Mouse (Mus musculus) cerebellum, adult (tissue): ENCODE results near the gene H2al1d.
"Not testable (repeated sequence)": the region's sequence is repeated elsewhere in the genome, so short reads cannot be mapped to it uniquely, and the experiment has no call there.

ENCODE experiments used
- ATAC-seq: cut with Nextera tagmentation; 2 replicates; pipeline ENCODE4 v1.9.2; 2017; ENCODE audit warnings: mild to moderate bottlenecking, moderate library complexity, mixed read lengths; ENCODE audit not compliant: insufficient number of reproducible peaks, low FRiP score, low TSS enrichment

H2al1d gene

GRCm38 (mm10) chrX:11308524-11308923 lies at the start of gene H2al1d:
Gene H2al1d, plus strand, starts transcription at chrX:11308824.
- ATAC-seq: not testable (repeated sequence)

- ATAC-seq: no peak
Observed at GRCm38 (mm10) chrX:11264918-11265317, 43.7 kb upstream of the H2al1d start.

GRCm38 (mm10) chrX:11267791-11268190 lies 40.8 kb upstream of the H2al1d start:
- ATAC-seq: no peak

- no peak for ATAC-seq
Observed at GRCm38 (mm10) chrX:11269074-11269473, 39.5 kb upstream of the H2al1d start.

- no peak for ATAC-seq
Observed at GRCm38 (mm10) chrX:11273190-11273589, 35.4 kb upstream of the H2al1d start.

- ATAC-seq: no peak
Observed at GRCm38 (mm10) chrX:11277083-11277482, 31.5 kb upstream of the H2al1d start.

GRCm38 (mm10) chrX:11280741-11281140 lies 27.9 kb upstream of the H2al1d start:
- ATAC-seq: no peak

GRCm38 (mm10) chrX:11288306-11288882 lies 20.2 kb upstream of the H2al1d start:
- no peak for ATAC-seq

- ATAC-seq: no peak
Observed at GRCm38 (mm10) chrX:11289244-11289643, 19.4 kb upstream of the H2al1d start.

GRCm38 (mm10) chrX:11298957-11299356 lies 9.7 kb upstream of the H2al1d start, which contains the start of gene H2al1a:
Gene H2al1a, plus strand, starts transcription at chrX:11299257.
- ATAC-seq: not testable (repeated sequence)

- ATAC-seq: not testable (repeated sequence)
Observed at GRCm38 (mm10) chrX:11302132-11302531, 6.5 kb upstream of the H2al1d start, which contains the start of gene H2al1b. Gene H2al1b, plus strand, starts transcription at chrX:11302432.

- ATAC-seq: not testable (repeated sequence)
Observed at GRCm38 (mm10) chrX:11305355-11305754, 3.3 kb upstream of the H2al1d start, which contains the start of gene H2al1c. Gene H2al1c, plus strand, starts transcription at chrX:11305655.

GRCm38 (mm10) chrX:11311634-11312033 lies 3.0 kb downstream of the H2al1d start, which contains the start of gene H2al1e:
Gene H2al1e, plus strand, starts transcription at chrX:11311934.
- not testable (repeated sequence) for ATAC-seq

GRCm38 (mm10) chrX:11314858-11315257 lies 6.2 kb downstream of the H2al1d start, which contains the start of gene H2al1f:
Gene H2al1f, plus strand, starts transcription at chrX:11315158.
- not testable (repeated sequence) for ATAC-seq

GRCm38 (mm10) chrX:11317956-11318355 lies 9.3 kb downstream of the H2al1d start, which contains the start of gene H2al1g:
Gene H2al1g, plus strand, starts transcription at chrX:11318256.
- ATAC-seq: not testable (repeated sequence)

GRCm38 (mm10) chrX:11321192-11321591 lies 12.6 kb downstream of the H2al1d start, which contains the start of gene H2al1h:
Gene H2al1h, plus strand, starts transcription at chrX:11321492.
- ATAC-seq: not testable (repeated sequence)

- ATAC-seq: not testable (repeated sequence)
Observed at GRCm38 (mm10) chrX:11324359-11324758, 15.7 kb downstream of the H2al1d start, which contains the start of gene H2al1i. Gene H2al1i, plus strand, starts transcription at chrX:11324659.

GRCm38 (mm10) chrX:11327522-11327921 lies 18.9 kb downstream of the H2al1d start, which contains the start of gene H2al1j:
Gene H2al1j, plus strand, starts transcription at chrX:11327822.
- ATAC-seq: not testable (repeated sequence)

- 0 out of 2 replicates have a peak, but pooled peaks have one; percentile 20 for ATAC-seq
Observed at GRCm38 (mm10) chrX:11345762-11346161, 37.1 kb downstream of the H2al1d start.

- ATAC-seq: no peak
Observed at GRCm38 (mm10) chrX:11346756-11347155, 38.1 kb downstream of the H2al1d start.
